Mouse (Mus musculus): ENCODE results near the gene Treml1.
A peak's percentile ranks its signal among the peaks of the same experiment; 100 is the strongest.

Treml1 gene

GRCm38 (mm10) chr17:48360462-48360861 lies 746 bp downstream of the Treml1 start:
- no peak for DNase-seq (ENCODE audit: low read depth)

GRCm38 (mm10) chr17:48362346-48362745 lies 2.6 kb downstream of the Treml1 start:
- DNase-seq (ENCODE audit: low read depth) = no peak

GRCm38 (mm10) chr17:48362966-48363365 lies 3.2 kb downstream of the Treml1 start:
- DNase-seq (ENCODE audit: low read depth) = peak; percentile 87

- DNase-seq (ENCODE audit: low read depth) = peak; percentile 49
These were observed 3.8 kb downstream of the Treml1 start for GRCm38 (mm10) chr17:48363421-48363965.

- no peak for DNase-seq (ENCODE audit: low read depth)
These were observed 5.9 kb downstream of the Treml1 start for GRCm38 (mm10) chr17:48365511-48366155.

- peak; percentile 87 for DNase-seq (ENCODE audit: low read depth)
These were observed 7.1 kb downstream of the Treml1 start for GRCm38 (mm10) chr17:48366806-48367205.

GRCm38 (mm10) chr17:48371621-48372020 lies 11.9 kb downstream of the Treml1 start:
- no peak for DNase-seq (ENCODE audit: low read depth)

- DNase-seq (ENCODE audit: low read depth) = peak; percentile 19
These were observed 13.3 kb downstream of the Treml1 start for GRCm38 (mm10) chr17:48372987-48373386.

GRCm38 (mm10) chr17:48376102-48376501 lies 16.4 kb downstream of the Treml1 start:
- DNase-seq (ENCODE audit: low read depth) = no peak

GRCm38 (mm10) chr17:48379050-48379449 lies 19.3 kb downstream of the Treml1 start:
- no peak for DNase-seq (ENCODE audit: low read depth)

GRCm38 (mm10) chr17:48385786-48386461 lies 26.2 kb downstream of the Treml1 start:
- peak; percentile 35 for DNase-seq (ENCODE audit: low read depth)

GRCm38 (mm10) chr17:48388666-48389065 lies 28.9 kb downstream of the Treml1 start:
- DNase-seq (ENCODE audit: low read depth) = no peak

GRCm38 (mm10) chr17:48389442-48389841 lies 29.7 kb downstream of the Treml1 start:
- no peak for DNase-seq (ENCODE audit: low read depth)

GRCm38 (mm10) chr17:48391446-48391845 lies 31.7 kb downstream of the Treml1 start:
- no peak for DNase-seq (ENCODE audit: low read depth)

GRCm38 (mm10) chr17:48392616-48393015 lies 32.9 kb downstream of the Treml1 start:
- DNase-seq (ENCODE audit: low read depth) = no peak

- DNase-seq (ENCODE audit: low read depth) = no peak
These were observed 42.0 kb downstream of the Treml1 start for GRCm38 (mm10) chr17:48401710-48402109.

GRCm38 (mm10) chr17:48402751-48403150 lies 43.0 kb downstream of the Treml1 start:
- DNase-seq (ENCODE audit: low read depth) = no peak

GRCm38 (mm10) chr17:48403848-48404247 lies 44.1 kb downstream of the Treml1 start:
- DNase-seq (ENCODE audit: low read depth) = no peak

- DNase-seq (ENCODE audit: low read depth) = no peak
These were observed 45.0 kb downstream of the Treml1 start for GRCm38 (mm10) chr17:48404706-48405105.

GRCm38 (mm10) chr17:48407154-48407553 lies 47.4 kb downstream of the Treml1 start:
- no peak for DNase-seq (ENCODE audit: low read depth)

- peak; percentile 43 for DNase-seq (ENCODE audit: low read depth)
These were observed 48.3 kb downstream of the Treml1 start for GRCm38 (mm10) chr17:48407910-48408525.

- DNase-seq (ENCODE audit: low read depth) = peak; percentile 80
These were observed 49.0 kb downstream of the Treml1 start for GRCm38 (mm10) chr17:48408526-48409291.

Data from NIH3T3 (cell line).